ENCODE assay signal across 11 mouse cellular contexts in the genomic region with DNA sequence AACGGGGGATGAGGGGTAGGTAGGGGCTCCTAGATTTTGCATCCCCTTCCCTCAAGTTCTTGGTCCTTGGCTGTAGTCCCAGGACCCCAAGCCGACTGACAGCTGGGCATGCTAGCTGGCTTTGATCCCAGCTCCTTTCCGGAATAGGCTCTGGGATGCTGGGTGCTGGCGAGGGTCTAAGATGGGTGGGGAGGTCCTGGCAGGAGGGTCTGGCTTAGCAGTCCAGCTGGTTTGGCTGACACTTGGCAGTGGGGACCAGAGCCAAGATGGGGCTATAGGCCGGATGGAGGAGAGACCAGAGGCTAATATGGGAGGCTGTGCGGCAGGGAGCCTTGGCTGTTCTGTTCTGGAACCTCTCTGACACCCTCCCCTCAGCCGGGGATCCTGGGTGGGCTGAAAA. TPM values are rescaled to one million over a fixed set of nuclear protein-coding genes. Genes with fewer than 3 reads are reported as not detected.
DNase-seq lines count a peak whose midpoint lies in the region; ATAC-seq and TF ChIP-seq lines count a peak whose summit lies in the region.
"Had no signal": no experiment of that assay in that cellular context is flagged by ENCODE, and none has a peak within 500 bp of the region (broad histone marks: within the 10 kb centered on the region; RNA-seq: fewer than 3 reads in every experiment).

No protein-coding gene starts in this region.

- no peak for TF ChIP-seq POLR2A in brain, embryonic 14.5 days (IDR thresholded peaks at IDR 0.05; ENCODE audit: borderline replicate concordance, extremely low read depth, insufficient read depth, insufficient read length, poor library complexity, severe bottlenecking)

- H3K27me3 ChIP-seq in heart, embryonic 16.5 days (ENCODE audit: control insufficient read depth, insufficient read depth, low read length) = peaks cover 2% of the 10 kb centered on the region; the same call in 1 of the 2 replicates
- H3K27me3 ChIP-seq in midbrain, embryonic 12.5 days = peaks cover 5% of the 10 kb centered on the region; the same call in 1 of the 2 replicates

- H3K4me3 ChIP-seq in heart, embryonic 16.5 days (ENCODE audit: low read length) = no peak overlapping the region
- H3K4me3 ChIP-seq in midbrain, embryonic 12.5 days = peak overlapping the region; percentile 56

- peak overlapping the region; percentile 32; the same call in 1 of the 2 replicates for H3K27ac ChIP-seq in heart, embryonic 16.5 days (ENCODE audit: low read length)
- peak overlapping the region; percentile 27; the same call in 1 of the 2 replicates for H3K27ac ChIP-seq in midbrain, embryonic 12.5 days (replicated peaks)

- intact Hi-C loops in heart, postnatal 25 days (cut with DNase I) = loop anchor here (2.0 kb wide), 1 partner anchor 39 kb away; no protein-coding TSS in a partner anchor

- WGBS in heart, embryonic 16.5 days = 46% methylated on average over 7 of the region's 7 CpGs
- 76% methylated on average over 7 of the region's 7 CpGs for WGBS in midbrain, embryonic 12.5 days

- TF ChIP-seq CTCF in brain, embryonic 14.5 days (IDR thresholded peaks at IDR 0.05; ENCODE audit: borderline replicate concordance, extremely low read depth, insufficient read depth, insufficient read length) = no peak

- H3K4me1 ChIP-seq in heart, embryonic 16.5 days (ENCODE audit: control insufficient read depth, insufficient read depth, low read length) = peaks cover 39% of the 10 kb centered on the region
- peaks cover 51% of the 10 kb centered on the region for H3K4me1 ChIP-seq in midbrain, embryonic 12.5 days

- H3K9ac ChIP-seq in heart, embryonic 16.5 days (ENCODE audit: low read length) = 0 out of 2 replicates have a peak overlapping the region, but pooled peaks have one; percentile 4
- no peak overlapping the region; the same call in 1 of the 2 replicates for H3K9ac ChIP-seq in midbrain, embryonic 12.5 days (replicated peaks)

- no peaks in the 10 kb centered on the region for H3K9me3 ChIP-seq in heart, embryonic 16.5 days (replicated peaks; ENCODE audit: control insufficient read depth, low read length)
- no peaks in the 10 kb centered on the region for H3K9me3 ChIP-seq in midbrain, embryonic 12.5 days

- no peak for ATAC-seq in heart, embryonic 16.5 days (replicated peaks; ENCODE audit: extremely low read depth, insufficient read depth, low FRiP score)
- 0 out of 2 replicates have a peak, but pooled peaks have one; percentile 0 for ATAC-seq in midbrain, embryonic 12.5 days (ENCODE audit: low FRiP score, low read depth)

- DNase-seq in heart, postnatal 25 days (ENCODE audit: low spot score) = no peak
- DNase-seq in brain, embryonic 14.5 days (ENCODE audit: low read depth) = peak; percentile 89
- DNase-seq in heart, postnatal 4 days = peak; percentile 45
- DNase-seq in urinary bladder, postnatal 14 days (ENCODE audit: low spot score) = no peak
- no peak for DNase-seq in cerebellum, postnatal 25 days
- no peak for DNase-seq in cerebellum, adult 8-10 months

- peak overlapping the region; percentile 40 for H3K4me2 ChIP-seq in heart, embryonic 16.5 days (ENCODE audit: low read depth, low read length)
- H3K4me2 ChIP-seq in midbrain, embryonic 12.5 days (replicated peaks) = peak overlapping the region; percentile 85

- H3K36me3 ChIP-seq in heart, embryonic 16.5 days (ENCODE audit: control insufficient read depth, insufficient read depth) = no peaks in the 10 kb centered on the region
- no peaks in the 10 kb centered on the region for H3K36me3 ChIP-seq in midbrain, embryonic 12.5 days

RNA-seq across cellular contexts. Expression of gene Akna, which starts 5.1 kb away (rescaled TPM):
- polyA plus RNA-seq in heart, embryonic 16.5 days (2015; fragmentation: Nextera tagmentation; extraction: Ambion mirVana) = 4.4 and 5.8 TPM in 2 replicates
- 1 to 10 TPM; 3.5 to 3.7 TPM for total RNA-seq in heart, postnatal 25 days (2021)
- polyA plus RNA-seq in brain, embryonic 14.5 days (2012; rRNA removed) = 7.7 and 9.1 TPM in 2 replicates
- 1 to 10 TPM; 4.8 to 5.3 TPM for total RNA-seq in heart, postnatal 4 days (2021)
- 16.3 and 16.8 TPM in 2 replicates for polyA plus RNA-seq in midbrain, embryonic 12.5 days (2016; fragmentation: Nextera tagmentation; extraction: Ambion mirVana)

RNA-seq across cellular contexts. Expression of gene Orm2, which starts 46.0 kb away (rescaled TPM):
- polyA plus RNA-seq in heart, embryonic 16.5 days (2015; fragmentation: Nextera tagmentation; extraction: Ambion mirVana) = not detected in 2 replicates
- total RNA-seq in heart, postnatal 25 days (2021) = under 1 TPM; 0.50 to 0.60 TPM
- not detected in 2 replicates for polyA plus RNA-seq in brain, embryonic 14.5 days (2012; rRNA removed)
- total RNA-seq in heart, postnatal 4 days (2021) = not detected
- not detected in 2 replicates for polyA plus RNA-seq in midbrain, embryonic 12.5 days (2016; fragmentation: Nextera tagmentation; extraction: Ambion mirVana)
- total RNA-seq: gastrocnemius, postnatal 14 days; layer of hippocampus, postnatal 14 days; neutrophil, adult 5-6 weeks had no signal

RNA-seq across cellular contexts. Expression of gene Orm3, which starts 52.3 kb away (rescaled TPM):
- polyA plus RNA-seq in heart, embryonic 16.5 days (2015; fragmentation: Nextera tagmentation; extraction: Ambion mirVana) = not detected in 2 replicates
- total RNA-seq in heart, postnatal 25 days (2021) = 1 to 10 TPM; 1.3 to 1.5 TPM
- polyA plus RNA-seq in brain, embryonic 14.5 days (2012; rRNA removed) = not detected in 2 replicates
- not detected for total RNA-seq in heart, postnatal 4 days (2021)
- not detected in 2 replicates for polyA plus RNA-seq in midbrain, embryonic 12.5 days (2016; fragmentation: Nextera tagmentation; extraction: Ambion mirVana)
- total RNA-seq: gastrocnemius, postnatal 14 days; layer of hippocampus, postnatal 14 days; neutrophil, adult 5-6 weeks had no signal

Comparison
In these comparisons a context has a peak if more than half of its experiments do, and no peak if none do; other contexts are left out.
1. DNase-seq: peak in brain, embryonic 14.5 days (single experiment) and heart, postnatal 4 days (single experiment); none in heart, postnatal 25 days (single experiment), urinary bladder, postnatal 14 days (single experiment), cerebellum, postnatal 25 days (0 of 2) and cerebellum, adult 8-10 months (single experiment).